Mouse (Mus musculus): ENCODE results near the gene Tbx2. TPM values are rescaled to one million over a fixed set of nuclear protein-coding genes. Genes with fewer than 3 reads are reported as not detected.
A peak's percentile ranks its signal among the peaks of the same experiment; 100 is the strongest.

Tbx2 gene
- polyA plus RNA-seq, 1 experiment from 2014 or later: 1.4 TPM

- peaks cover 30% of the 10 kb centered on the region for H3K4me1 ChIP-seq (ENCODE audit: control insufficient read depth, insufficient read depth, low read length)
- ATAC-seq (replicated peaks; ENCODE audit: extremely low read depth, insufficient read depth, low FRiP score): no peak
Observed at GRCm38 (mm10) chr11:85840803-85841145, 8.4 kb downstream of the Tbx2 start.

GRCm38 (mm10) chr11:85841211-85841681 lies 8.9 kb downstream of the Tbx2 start:
- peaks cover 30% of the 10 kb centered on the region for H3K4me1 ChIP-seq (ENCODE audit: control insufficient read depth, insufficient read depth, low read length)
- peak overlapping the region; percentile 31; the same call in 1 of the 2 replicates for H3K4me2 ChIP-seq (ENCODE audit: low read depth, low read length)
- no peak overlapping the region for H3K27ac ChIP-seq (ENCODE audit: low read length)
- H3K36me3 ChIP-seq (ENCODE audit: control insufficient read depth, insufficient read depth): no peaks in the 10 kb centered on the region
- H3K9ac ChIP-seq (ENCODE audit: low read length): no peak overlapping the region
- no peaks in the 10 kb centered on the region for H3K9me3 ChIP-seq (replicated peaks; ENCODE audit: control insufficient read depth, low read length)
- H3K27me3 ChIP-seq (ENCODE audit: control insufficient read depth, insufficient read depth, low read length): peaks cover 62% of the 10 kb centered on the region
- WGBS: 27% methylated on average over 8 of the region's 8 CpGs
- peak overlapping the region; percentile 18; the same call in 1 of the 2 replicates for H3K4me3 ChIP-seq (ENCODE audit: low read length)
- ATAC-seq (replicated peaks; ENCODE audit: extremely low read depth, insufficient read depth, low FRiP score): no peak

More at GRCm38 (mm10) chr11:85840803-85841145, 8.4 kb downstream of the Tbx2 start:
- Histone ChIP-seq H3K9ac (ENCODE audit: low read length) (peak overlapping the region; percentile 32; the same call in 1 of the 2 replicates), H3K27ac (ENCODE audit: low read length) (no peak overlapping the region), H3K9me3 (replicated peaks; ENCODE audit: control insufficient read depth, low read length) (no peaks in the 10 kb centered on the region), H3K27me3 (ENCODE audit: control insufficient read depth, insufficient read depth, low read length) (peaks cover 62% of the 10 kb centered on the region), H3K36me3 (ENCODE audit: control insufficient read depth, insufficient read depth) (no peaks in the 10 kb centered on the region), H3K4me2 (ENCODE audit: low read depth, low read length) (peak overlapping the region; percentile 31; the same call in 1 of the 2 replicates), H3K4me3 (ENCODE audit: low read length) (peak overlapping the region; percentile 18)
- WGBS: 16% methylated on average over 21 of the region's 21 CpGs

- under 1% methylated on average over 32 of the region's 32 CpGs for WGBS
- H3K27ac ChIP-seq (ENCODE audit: low read length): no peak overlapping the region
- H3K9me3 ChIP-seq (replicated peaks; ENCODE audit: control insufficient read depth, low read length): no peaks in the 10 kb centered on the region
- H3K9ac ChIP-seq (ENCODE audit: low read length): peak overlapping the region; percentile 67
- peaks cover 55% of the 10 kb centered on the region for H3K27me3 ChIP-seq (ENCODE audit: control insufficient read depth, insufficient read depth, low read length)
- H3K4me3 ChIP-seq (ENCODE audit: low read length): peak overlapping the region; percentile 48
- ATAC-seq (replicated peaks; ENCODE audit: extremely low read depth, insufficient read depth, low FRiP score): peak; percentile 52
- H3K4me2 ChIP-seq (ENCODE audit: low read depth, low read length): peak overlapping the region; percentile 71
- no peaks in the 10 kb centered on the region for H3K36me3 ChIP-seq (ENCODE audit: control insufficient read depth, insufficient read depth)
- H3K4me1 ChIP-seq (ENCODE audit: control insufficient read depth, insufficient read depth, low read length): peaks cover 28% of the 10 kb centered on the region
Observed at GRCm38 (mm10) chr11:85841980-85842379, 9.6 kb downstream of the Tbx2 start.

- Histone ChIP-seq H3K9ac (ENCODE audit: low read length) (peak overlapping the region; percentile 70; the same call in 1 of the 2 replicates), H3K4me2 (ENCODE audit: low read depth, low read length) (peak overlapping the region; percentile 91), H3K36me3 (ENCODE audit: control insufficient read depth, insufficient read depth) (no peaks in the 10 kb centered on the region), H3K27ac (ENCODE audit: low read length) (peak overlapping the region; percentile 56; the same call in 1 of the 2 replicates), H3K9me3 (replicated peaks; ENCODE audit: control insufficient read depth, low read length) (no peaks in the 10 kb centered on the region), H3K4me3 (ENCODE audit: low read length) (peak overlapping the region; percentile 72), H3K4me1 (ENCODE audit: control insufficient read depth, insufficient read depth, low read length) (peaks cover 20% of the 10 kb centered on the region), H3K27me3 (ENCODE audit: control insufficient read depth, insufficient read depth, low read length) (peaks cover 52% of the 10 kb centered on the region)
- no peak for ATAC-seq (replicated peaks; ENCODE audit: extremely low read depth, insufficient read depth, low FRiP score)
- WGBS: 9% methylated on average over 24 of the region's 24 CpGs
Observed at GRCm38 (mm10) chr11:85842596-85843346, 10.4 kb downstream of the Tbx2 start.

- H3K36me3 ChIP-seq (ENCODE audit: control insufficient read depth, insufficient read depth): no peaks in the 10 kb centered on the region
- H3K9me3 ChIP-seq (replicated peaks; ENCODE audit: control insufficient read depth, low read length): no peaks in the 10 kb centered on the region
- ATAC-seq (replicated peaks; ENCODE audit: extremely low read depth, insufficient read depth, low FRiP score): peak; percentile 14; the same call in 1 of the 2 replicates
- peak overlapping the region; percentile 72 for H3K4me3 ChIP-seq (ENCODE audit: low read length)
- WGBS: under 1% methylated on average over 18 of the region's 18 CpGs
- peaks cover 47% of the 10 kb centered on the region for H3K27me3 ChIP-seq (ENCODE audit: control insufficient read depth, insufficient read depth, low read length)
- peaks cover 15% of the 10 kb centered on the region for H3K4me1 ChIP-seq (ENCODE audit: control insufficient read depth, insufficient read depth, low read length)
- peak overlapping the region; percentile 56 for H3K27ac ChIP-seq (ENCODE audit: low read length)
- H3K4me2 ChIP-seq (ENCODE audit: low read depth, low read length): peak overlapping the region; percentile 91
- H3K9ac ChIP-seq (ENCODE audit: low read length): peak overlapping the region; percentile 70
Observed at GRCm38 (mm10) chr11:85843347-85843692, 11.0 kb downstream of the Tbx2 start.

- H3K9me3 ChIP-seq (replicated peaks; ENCODE audit: control insufficient read depth, low read length): no peaks in the 10 kb centered on the region
- under 1% methylated on average over 54 of the region's 54 CpGs for WGBS
- H3K27ac ChIP-seq (ENCODE audit: low read length): peak overlapping the region; percentile 51; the same call in 1 of the 2 replicates
- peak overlapping the region; percentile 70 for H3K9ac ChIP-seq (ENCODE audit: low read length)
- peak overlapping the region; percentile 72 for H3K4me3 ChIP-seq (ENCODE audit: low read length)
- no peaks in the 10 kb centered on the region for H3K36me3 ChIP-seq (ENCODE audit: control insufficient read depth, insufficient read depth)
- H3K4me1 ChIP-seq (ENCODE audit: control insufficient read depth, insufficient read depth, low read length): peaks cover 15% of the 10 kb centered on the region
- H3K27me3 ChIP-seq (ENCODE audit: control insufficient read depth, insufficient read depth, low read length): peaks cover 36% of the 10 kb centered on the region
- ATAC-seq (replicated peaks; ENCODE audit: extremely low read depth, insufficient read depth, low FRiP score): peak; percentile 54
- peak overlapping the region; percentile 91 for H3K4me2 ChIP-seq (ENCODE audit: low read depth, low read length)
Observed at GRCm38 (mm10) chr11:85844144-85844965, 12.0 kb downstream of the Tbx2 start.

- H3K27ac ChIP-seq (ENCODE audit: low read length): no peak overlapping the region
Observed at GRCm38 (mm10) chr11:85844971-85845370, 12.6 kb downstream of the Tbx2 start.

GRCm38 (mm10) chr11:85845921-85846320 lies 13.6 kb downstream of the Tbx2 start:
- WGBS: 41% methylated on average over 5 of the region's 5 CpGs
- H3K27me3 ChIP-seq (ENCODE audit: control insufficient read depth, insufficient read depth, low read length): peaks cover 23% of the 10 kb centered on the region
- H3K9me3 ChIP-seq (replicated peaks; ENCODE audit: control insufficient read depth, low read length): no peaks in the 10 kb centered on the region
- H3K27ac ChIP-seq (ENCODE audit: low read length): 0 out of 2 replicates have a peak overlapping the region, but pooled peaks have one; percentile 4
- H3K4me3 ChIP-seq (ENCODE audit: low read length): no peak overlapping the region
- H3K36me3 ChIP-seq (ENCODE audit: control insufficient read depth, insufficient read depth): no peaks in the 10 kb centered on the region
- H3K4me1 ChIP-seq (ENCODE audit: control insufficient read depth, insufficient read depth, low read length): peaks cover 15% of the 10 kb centered on the region
- no peak for ATAC-seq (replicated peaks; ENCODE audit: extremely low read depth, insufficient read depth, low FRiP score)
- H3K9ac ChIP-seq (ENCODE audit: low read length): no peak overlapping the region
- H3K4me2 ChIP-seq (ENCODE audit: low read depth, low read length): no peak overlapping the region

More at GRCm38 (mm10) chr11:85844971-85845370, 12.6 kb downstream of the Tbx2 start:
- Histone ChIP-seq H3K9ac (ENCODE audit: low read length) (no peak overlapping the region), H3K4me3 (ENCODE audit: low read length) (no peak overlapping the region), H3K4me1 (ENCODE audit: control insufficient read depth, insufficient read depth, low read length) (peaks cover 15% of the 10 kb centered on the region), H3K27me3 (ENCODE audit: control insufficient read depth, insufficient read depth, low read length) (peaks cover 30% of the 10 kb centered on the region), H3K9me3 (replicated peaks; ENCODE audit: control insufficient read depth, low read length) (no peaks in the 10 kb centered on the region), H3K36me3 (ENCODE audit: control insufficient read depth, insufficient read depth) (no peaks in the 10 kb centered on the region), H3K4me2 (ENCODE audit: low read depth, low read length) (peak overlapping the region; percentile 91)
- no peak for ATAC-seq (replicated peaks; ENCODE audit: extremely low read depth, insufficient read depth, low FRiP score)
- WGBS: 33% methylated on average over 5 of the region's 5 CpGs
